Mouse (Mus musculus) embryonic facial prominence, embryonic 11.5 days (tissue): ENCODE measurements around the gene Armh4. TPM values are rescaled to one million over a fixed set of nuclear protein-coding genes. Genes with fewer than 3 reads are reported as not detected.
"Not testable (repeated sequence)": the region's sequence is repeated elsewhere in the genome, so short reads cannot be mapped to it uniquely, and the experiment has no call there.

ENCODE experiments used
- ATAC-seq: fragments of 200-750 bp; cut with Nextera tagmentation; replicated peaks from 2 replicates; pipeline ENCODE4 v1.8.0; 2017; ENCODE audit warnings: low read depth; ENCODE audit not compliant: insufficient number of reproducible peaks, low FRiP score, low TSS enrichment
- DNase-seq: peaks from one replicate; pipeline ENCODE4 v3.0.0-alpha.2; 2015; ENCODE audit warnings: low spot score
- H3K27ac ChIP-seq: fragments of 300-500 bp; sonication (generic); replicated peaks from 2 replicates; pipeline ENCODE4 v1.5.1; 2014; ENCODE audit warnings: mild to moderate bottlenecking, low read depth, low read length, control low read depth
- H3K27me3 ChIP-seq: fragments of 300-500 bp; sonication (generic); 2 replicates; pipeline ENCODE4 v1.6.1; 2014; ENCODE audit warnings: mild to moderate bottlenecking, low read length, moderate library complexity, mixed read lengths; ENCODE audit not compliant: control insufficient read depth, insufficient read depth
- H3K36me3 ChIP-seq: fragments of 300-500 bp; sonication (generic); replicated peaks from 2 replicates; pipeline ENCODE4 v1.6.1; 2014; ENCODE audit warnings: low read depth, mild to moderate bottlenecking, low read length, moderate library complexity, mixed read lengths; ENCODE audit not compliant: control insufficient read depth, insufficient read depth
- H3K4me1 ChIP-seq: fragments of 300-500 bp; sonication (generic); 2 replicates; pipeline ENCODE4 v1.6.1; 2014; ENCODE audit warnings: low read length, mixed read lengths; ENCODE audit not compliant: control insufficient read depth, insufficient read depth
- H3K4me2 ChIP-seq: fragments of 300-500 bp; sonication (generic); 2 replicates; pipeline ENCODE4 v1.6.1; 2014; ENCODE audit warnings: low read depth, mild to moderate bottlenecking, control low read depth, low read length, moderate library complexity
- H3K4me3 ChIP-seq: fragments of 300-500 bp; sonication (generic); 2 replicates; pipeline ENCODE4 v1.5.1; 2014; ENCODE audit warnings: low read depth, low read length, control low read depth
- H3K9ac ChIP-seq: fragments of 300-500 bp; sonication (generic); replicated peaks from 2 replicates; pipeline ENCODE4 v1.6.1; 2014; ENCODE audit warnings: mild to moderate bottlenecking, control low read depth, low read length
- H3K9me3 ChIP-seq: fragments of 300-500 bp; sonication (generic); replicated peaks from 2 replicates; pipeline ENCODE4 v1.6.1; 2016; ENCODE audit warnings: mild to moderate bottlenecking, low read length, inconsistent platforms, mixed read lengths; ENCODE audit not compliant: control insufficient read depth
- WGBS: fragments of 180-500 bp; shearing (Covaris S2); extraction: QIAGEN DNeasy Blood & Tissue Kit; methylation state at CpG from one replicate; pipeline ENCODE4 v1.1.7; 2014; 5-methylcytosine and 5-hydroxymethylcytosine counted together
- polyA plus RNA-seq: library from polyadenylated mRNA; unstranded; fragments of >200 nt; fragmentation: Nextera tagmentation; extraction: Ambion mirVana; gene quantifications from 2 replicates; pipeline ENCODE4 v1.2.1, GENCODE M21; 2014

Gene Armh4
- 21.8 and 24.8 TPM in 2 replicates for polyA plus RNA-seq

GRCm38 (mm10) chr14:49782715-49783531, at the start of gene Armh4:
TSS of gene Armh4 (minus strand) at chr14:49783383.
- WGBS, result under 1% methylated on average over 24 of the region's 24 CpGs
- ATAC-seq (peak; percentile 99), DNase-seq (peak; percentile 92)
- H3K4me1 ChIP-seq, result no peaks in the 10 kb centered on the region
- peak within 1 kb of the TSS; percentile 58 for H3K4me3 ChIP-seq
- H3K9me3 ChIP-seq, result no peaks in the 10 kb centered on the region
- H3K36me3 ChIP-seq, result no peaks in the 10 kb centered on the region
- H3K27me3 ChIP-seq, result no peaks in the 10 kb centered on the region
- H3K9ac ChIP-seq, result peak within 1 kb of the TSS; percentile 58
- peak within 1 kb of the TSS; percentile 66 for H3K4me2 ChIP-seq
- H3K27ac ChIP-seq, result no peak within 1 kb of the TSS

- Histone ChIP-seq H3K4me1 (no peaks in the 10 kb centered on the region), H3K36me3 (no peaks in the 10 kb centered on the region), H3K9me3 (no peaks in the 10 kb centered on the region), H3K27me3 (no peaks in the 10 kb centered on the region), H3K4me3 (peak overlapping the region; percentile 22), H3K27ac (no peak overlapping the region), H3K4me2 (peak overlapping the region; percentile 36), H3K9ac (peak overlapping the region; percentile 34)
- ATAC-seq (0 out of 2 replicates have a peak, but pooled peaks have one; percentile 67), DNase-seq (peak; percentile 67)
- 10% methylated on average over 17 of the region's 17 CpGs for WGBS
These were observed 46.3 kb upstream of the Armh4 start for GRCm38 (mm10) chr14:49829192-49830171.

DNA sequence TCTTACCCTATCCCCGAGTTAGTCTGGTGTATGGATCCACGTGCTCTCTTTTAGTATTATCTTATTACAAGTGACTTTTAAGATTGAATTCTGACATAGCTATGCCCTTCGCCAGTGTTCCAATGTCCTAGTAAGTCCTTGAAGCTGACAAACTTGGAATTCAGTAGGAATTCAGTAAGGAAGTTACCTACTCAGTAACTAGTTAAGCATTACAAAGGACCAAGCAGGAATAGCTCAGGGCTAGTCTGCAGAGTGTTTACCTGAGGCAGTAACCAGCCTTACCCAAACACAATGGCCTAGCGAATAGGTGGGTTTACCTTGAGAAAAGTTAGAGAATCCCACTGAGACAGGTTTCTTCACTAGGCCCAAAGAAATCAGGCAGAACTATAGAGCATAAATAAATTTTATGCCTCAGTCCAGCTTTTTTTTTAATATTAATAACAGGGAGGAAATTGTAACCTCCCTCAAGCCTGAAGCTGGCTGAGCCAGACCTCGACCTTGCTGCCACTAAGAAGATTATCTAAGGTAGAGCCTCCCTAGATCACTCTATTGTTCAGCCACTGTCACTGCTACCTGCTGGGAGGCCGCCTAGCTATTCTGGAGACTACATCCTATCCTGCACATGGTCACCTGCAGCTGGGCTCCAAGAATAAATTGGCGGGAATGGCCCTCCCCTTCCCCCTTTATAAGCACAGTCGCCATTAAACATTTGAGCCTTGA, 36.7 kb upstream of the Armh4 start:
- 76% methylated on average over 8 of the region's 8 CpGs for WGBS
- H3K4me2 ChIP-seq, DNase-seq, H3K4me1 ChIP-seq, H3K4me3 ChIP-seq, ATAC-seq, H3K9ac ChIP-seq, H3K36me3 ChIP-seq, H3K27me3 ChIP-seq, H3K9me3 ChIP-seq, H3K27ac ChIP-seq: not testable (repeated sequence)

GRCm38 (mm10) chr14:49818713-49819208, 35.6 kb upstream of the Armh4 start:
- H3K9ac ChIP-seq, H3K36me3 ChIP-seq, H3K27ac ChIP-seq, H3K27me3 ChIP-seq, DNase-seq, H3K4me2 ChIP-seq, ATAC-seq, H3K4me3 ChIP-seq, H3K4me1 ChIP-seq, H3K9me3 ChIP-seq: not testable (repeated sequence)
- 85% methylated on average over 6 of the region's 6 CpGs for WGBS

GRCm38 (mm10) chr14:49812966-49813365, 29.8 kb upstream of the Armh4 start:
- WGBS, result 83% methylated on average over 9 of the region's 9 CpGs
- H3K9ac ChIP-seq, DNase-seq, H3K4me2 ChIP-seq, H3K9me3 ChIP-seq, H3K4me1 ChIP-seq, H3K27me3 ChIP-seq, H3K27ac ChIP-seq, H3K4me3 ChIP-seq, ATAC-seq, H3K36me3 ChIP-seq: not testable (repeated sequence)

- not testable (repeated sequence) for H3K36me3 ChIP-seq, H3K27me3 ChIP-seq, H3K4me2 ChIP-seq, H3K27ac ChIP-seq, ATAC-seq, H3K4me1 ChIP-seq, DNase-seq, H3K9me3 ChIP-seq, H3K4me3 ChIP-seq, H3K9ac ChIP-seq
These were observed 21.9 kb upstream of the Armh4 start for GRCm38 (mm10) chr14:49805051-49805450.

- Histone ChIP-seq H3K4me1 (no peaks in the 10 kb centered on the region), H3K27me3 (no peaks in the 10 kb centered on the region), H3K9me3 (no peaks in the 10 kb centered on the region), H3K36me3 (no peaks in the 10 kb centered on the region), H3K9ac (no peak overlapping the region), H3K4me3 (no peak overlapping the region), H3K27ac (no peak overlapping the region), H3K4me2 (no peak overlapping the region)
- DNase-seq (peak; percentile 64), ATAC-seq (no peak)
- WGBS, result 15% methylated on average over 4 of the region's 4 CpGs
These were observed 18.3 kb upstream of the Armh4 start for GRCm38 (mm10) chr14:49801444-49801843.
